Mouse (Mus musculus) CH12.LX (cell line): Measurements from ENCODE around the gene Tmem259. TPM values are rescaled to one million over a fixed set of nuclear protein-coding genes. Genes with fewer than 3 reads are reported as not detected.
A peak's percentile ranks its signal among the peaks of the same experiment; 100 is the strongest.

Experiments
- DNase-seq: peaks from one replicate; pipeline ENCODE4 v3.0.0-alpha.2; 2013; ENCODE audit errors: extremely low read depth
- H3K27ac ChIP-seq: 2 replicates; pipeline ENCODE4 v1.5.1; 2012; ENCODE audit warnings: low read depth, mild to moderate bottlenecking, control low read depth, moderate library complexity; ENCODE audit not compliant: insufficient read depth
- H3K27me3 ChIP-seq: replicated peaks from 2 replicates; pipeline ENCODE3; 2012; ENCODE audit warnings: inconsistent platforms
- H3K36me3 ChIP-seq, 2 experiments: replicated peaks in 1 of 2; 2 replicates each; pipeline versions ENCODE3 to v1.6.1; 2012; ENCODE audit warnings: inconsistent platforms in 1 of 2, low read length in 1 of 2, mild to moderate bottlenecking in 1 of 2, mixed read lengths in 1 of 2, moderate library complexity in 1 of 2; ENCODE audit not compliant: control insufficient read depth in 1 of 2, insufficient read depth in 1 of 2
- H3K4me1 ChIP-seq, 2 experiments: 2 replicates each; pipeline ENCODE4 v1.6.1; 2012; ENCODE audit warnings: inconsistent platforms in 1 of 2, moderate library complexity in 1 of 2; ENCODE audit not compliant: insufficient read depth in 2 of 2, control insufficient read depth in 1 of 2
- H3K4me2 ChIP-seq: 2 replicates; pipeline ENCODE4 v1.6.1; 2012; ENCODE audit warnings: low read depth, mild to moderate bottlenecking, control low read depth; ENCODE audit not compliant: poor library complexity, insufficient read depth, severe bottlenecking
- H3K4me3 ChIP-seq, 3 experiments: fragments of 150-350 bp in 1 of 3; sonication (generic) in 1 of 3; replicated peaks in 1 of 3; 2 replicates each; pipeline versions ENCODE3 to v1.5.1; 2011 to 2012; ENCODE audit warnings: low read depth in 2 of 3, low read length in 2 of 3, mild to moderate bottlenecking in 2 of 3, moderate library complexity in 2 of 3, control low read depth in 1 of 3, improper control_type of control experiment in 1 of 3, inconsistent platforms in 1 of 3, mixed read lengths in 1 of 3; ENCODE audit not compliant: poor library complexity in 1 of 3
- H3K79me2 ChIP-seq: replicated peaks from 2 replicates; pipeline ENCODE4 v1.6.1; 2012; ENCODE audit warnings: mild to moderate bottlenecking, moderate library complexity; ENCODE audit not compliant: control insufficient read depth, poor library complexity, insufficient read depth, severe bottlenecking; ENCODE audit errors: extremely low read depth
- H3K9ac ChIP-seq: 2 replicates; pipeline ENCODE4 v1.6.1; 2012; ENCODE audit warnings: low read depth, mild to moderate bottlenecking, control low read depth, moderate library complexity; ENCODE audit not compliant: insufficient read depth
- H3K9me3 ChIP-seq: replicated peaks from 2 replicates; pipeline ENCODE3; 2012; ENCODE audit warnings: low read length, inconsistent platforms, mixed read lengths
- CHD1 ChIP-seq: IDR thresholded peaks from 2 replicates; pipeline ENCODE4 v1.6.1; 2012; ENCODE audit warnings: low read depth, low read length, improper control_type of control experiment, inconsistent platforms
- CTCF ChIP-seq, 2 experiments: IDR thresholded peaks in 1 of 2; conservative IDR thresholded peaks in 1 of 2; 2 replicates each; pipeline ENCODE4 v1.5.1; 2011 to 2012; ENCODE audit warnings: low read depth in 2 of 2, low read length in 2 of 2, improper control_type of control experiment in 1 of 2, inconsistent platforms in 1 of 2, mild to moderate bottlenecking in 1 of 2, moderate library complexity in 1 of 2
- E2F4 ChIP-seq: IDR thresholded peaks from 2 replicates; pipeline ENCODE4 v1.6.1; 2011; ENCODE audit warnings: low read depth, low read length, improper control_type of control experiment; ENCODE audit not compliant: insufficient replicate concordance
- ELF1 ChIP-seq: IDR thresholded peaks from 2 replicates; pipeline ENCODE4 v1.6.1; 2014; ENCODE audit warnings: low read depth, mild to moderate bottlenecking, inconsistent platforms, low read length, improper control_type of control experiment
- ETS1 ChIP-seq: conservative IDR thresholded peaks from 2 replicates; pipeline ENCODE4 v1.6.1; 2012; ENCODE audit warnings: low read depth, mild to moderate bottlenecking, inconsistent platforms, low read length, improper control_type of control experiment, moderate library complexity
- GABPA ChIP-seq: IDR thresholded peaks from 2 replicates; pipeline ENCODE4 v1.6.1; 2012; ENCODE audit warnings: low read depth, low read length, improper control_type of control experiment, inconsistent platforms; ENCODE audit not compliant: insufficient replicate concordance
- HCFC1 ChIP-seq: IDR thresholded peaks from 2 replicates; pipeline ENCODE4 v1.6.1; 2012; ENCODE audit warnings: low read depth, mild to moderate bottlenecking, inconsistent platforms, low read length, improper control_type of control experiment
- IRF4 ChIP-seq: IDR thresholded peaks from 2 replicates; pipeline ENCODE4 v1.6.1; 2014; ENCODE audit warnings: low read depth, mild to moderate bottlenecking, inconsistent platforms, low read length, improper control_type of control experiment
- JUN ChIP-seq: IDR thresholded peaks from 2 replicates; pipeline ENCODE4 v1.6.1; 2011; ENCODE audit warnings: low read depth, mild to moderate bottlenecking, low read length, improper control_type of control experiment, moderate library complexity; ENCODE audit not compliant: insufficient read depth
- JUND ChIP-seq: conservative IDR thresholded peaks from 2 replicates; pipeline ENCODE4 v1.6.1; 2011; ENCODE audit warnings: low read depth, low read length, improper control_type of control experiment
- MAFK ChIP-seq: IDR thresholded peaks from 2 replicates; pipeline ENCODE4 v1.6.1; 2011; ENCODE audit warnings: low read length, improper control_type of control experiment; ENCODE audit not compliant: insufficient replicate concordance
- MAX ChIP-seq: IDR thresholded peaks from 2 replicates; pipeline ENCODE4 v1.6.1; 2011; ENCODE audit warnings: low read length, improper control_type of control experiment
- MAZ ChIP-seq: IDR thresholded peaks from 2 replicates; pipeline ENCODE4 v1.6.1; 2012; ENCODE audit warnings: low read depth, mild to moderate bottlenecking, inconsistent platforms, low read length, improper control_type of control experiment, moderate library complexity
- MEF2A ChIP-seq: IDR thresholded peaks from 2 replicates; pipeline ENCODE4 v1.6.1; 2014; ENCODE audit warnings: low read depth, mild to moderate bottlenecking, inconsistent platforms, low read length, improper control_type of control experiment, borderline replicate concordance
- MXI1 ChIP-seq: IDR thresholded peaks from 2 replicates; pipeline ENCODE4 v1.6.1; 2011; ENCODE audit warnings: mild to moderate bottlenecking, low read depth, low read length, improper control_type of control experiment
- NELFE ChIP-seq: IDR thresholded peaks from 2 replicates; pipeline ENCODE4 v1.6.1; 2011; ENCODE audit warnings: low read depth, low read length, improper control_type of control experiment
- POLR2AphosphoS2 ChIP-seq: IDR thresholded peaks from 2 replicates; pipeline ENCODE4 v1.6.1; 2011; ENCODE audit warnings: low read depth, low read length, improper control_type of control experiment
- RAD21 ChIP-seq: IDR thresholded peaks from 2 replicates; pipeline ENCODE4 v1.6.1; 2011; ENCODE audit warnings: low read depth, mild to moderate bottlenecking, low read length, improper control_type of control experiment, moderate library complexity
- RCOR1 ChIP-seq: conservative IDR thresholded peaks from 2 replicates; pipeline ENCODE4 v1.6.1; 2012; ENCODE audit warnings: low read depth, mild to moderate bottlenecking, inconsistent platforms, low read length, improper control_type of control experiment
- SIN3A ChIP-seq: IDR thresholded peaks from 2 replicates; pipeline ENCODE4 v1.6.1; 2012; ENCODE audit warnings: low read length, improper control_type of control experiment, inconsistent platforms
- TBP ChIP-seq: conservative IDR thresholded peaks from 2 replicates; pipeline ENCODE4 v1.6.1; 2011; ENCODE audit warnings: low read depth, low read length, improper control_type of control experiment
- UBTF ChIP-seq: IDR thresholded peaks from 2 replicates; pipeline ENCODE4 v1.6.1; 2012; ENCODE audit warnings: low read depth, mild to moderate bottlenecking, inconsistent platforms, low read length, improper control_type of control experiment, moderate library complexity
- USF1 ChIP-seq: IDR thresholded peaks from 2 replicates; pipeline ENCODE4 v1.6.1; 2014; ENCODE audit warnings: low read depth, mild to moderate bottlenecking, inconsistent platforms, low read length, improper control_type of control experiment
- ZMIZ1 ChIP-seq: IDR thresholded peaks from 2 replicates; pipeline ENCODE4 v1.6.1; 2012; ENCODE audit warnings: low read depth, mild to moderate bottlenecking, inconsistent platforms, low read length, improper control_type of control experiment
- ZNF384 ChIP-seq: IDR thresholded peaks from 2 replicates; pipeline ENCODE4 v1.6.1; 2012; ENCODE audit warnings: low read depth, low read length, improper control_type of control experiment, inconsistent platforms
- dilution Hi-C: fragments of 300-500 bp; cut with MboI; formaldehyde crosslinking; loops from 2 replicates; pipeline ENCODE4 v1.14.3; 2020; ENCODE audit warnings: low sequenced_read_pairs; ENCODE audit not compliant: extremely low pct_unique_long_range_greater_than_20kb, extremely low pct_ligation_motif_present
- in situ Hi-C: fragments of 300-500 bp; cut with MboI; formaldehyde crosslinking; loops from 3 replicates; pipeline ENCODE4 v1.14.3; 2019; ENCODE audit warnings: low sequenced_read_pairs, low pct_ligation_motif_present, low pct_unique_long_range_greater_than_20kb, mixed read lengths
- polyA plus RNA-seq: library from polyadenylated mRNA; unstranded; fragments of >175 nt; gene quantifications from 2 replicates; pipeline ENCODE4 v1.2.1, GENCODE M21; 2012; ENCODE audit warnings: low read depth; ENCODE audit not compliant: insufficient read length
- total RNA-seq, 2 experiments: library from RNA; depleted of rRNA; stranded (reverse); fragments of 300-350 nt in 1 of 2; fragments of >200 nt in 1 of 2; gene quantifications; 2 replicates each; pipeline ENCODE4 v1.2.3; 2012 to 2014

Gene Tmem259
- total and polyA plus RNA-seq, 3 experiments, result 50.1 to 84.2 (median 71.7) TPM

DNA sequence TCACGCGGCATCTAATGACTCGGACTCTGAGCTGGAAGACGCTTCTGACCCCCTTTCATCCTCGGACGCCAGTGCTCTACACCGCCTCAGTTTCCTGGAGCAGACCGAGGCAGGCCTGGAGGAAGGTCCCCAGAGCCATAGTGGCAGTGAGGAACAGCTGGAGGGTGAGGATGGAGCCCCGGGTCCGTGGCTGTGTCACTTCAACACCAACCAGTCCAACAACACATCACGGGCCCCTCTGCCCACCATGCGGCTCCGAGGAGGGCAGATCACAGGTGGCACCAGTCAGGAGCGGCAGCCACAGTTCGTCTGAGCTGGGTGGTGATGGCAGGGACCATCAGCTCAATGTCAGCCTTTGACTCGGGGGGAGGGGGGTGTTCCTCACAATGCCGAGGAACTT is 46.6 kb upstream of the Tmem259 start:
- dilution Hi-C loops, result no loop called here
- peak overlapping the region; percentile 30; the same call in 1 of the 2 replicates for H3K27ac ChIP-seq

DNA sequence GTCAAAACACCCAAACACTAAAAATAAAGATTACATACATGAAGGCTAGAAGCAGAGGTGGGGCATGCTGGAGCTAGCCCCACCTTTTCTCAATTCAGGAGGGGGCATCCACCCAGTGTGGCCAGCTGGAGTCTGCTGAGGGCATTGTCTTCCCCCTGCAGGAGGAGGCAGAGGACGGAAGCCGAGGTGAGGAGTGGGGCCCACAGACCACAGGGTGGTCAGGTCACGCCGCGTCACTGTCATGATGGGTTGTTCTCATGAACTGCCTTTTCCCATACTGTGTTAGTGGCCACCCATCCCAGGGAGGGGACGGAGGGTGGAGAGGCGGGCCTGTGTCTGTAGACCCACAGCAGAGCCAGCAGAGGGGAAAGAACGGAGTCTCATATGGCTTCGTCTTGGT is 46.1 kb upstream of the Tmem259 start:
- no peak overlapping the region for H3K4me2 ChIP-seq
- in situ Hi-C loops (no loop called here), dilution Hi-C loops (no loop called here)
- no peak overlapping the region; the same call in 1 of the 2 replicates for H3K27ac ChIP-seq
- no peak for TF ChIP-seq CHD1
- no peak for TF ChIP-seq MAFK
- TF ChIP-seq RCOR1, result no peak
- no peak for TF ChIP-seq CTCF (conservative IDR thresholded peaks at IDR 0.05 in 1 of 2, IDR thresholded peaks at IDR 0.05 in 1 of 2; ENCODE audit: low read depth in 2 of 2, low read length in 2 of 2)
- TF ChIP-seq ETS1, result no peak
- TF ChIP-seq IRF4, result no peak
- no peak for TF ChIP-seq NELFE
- no peak for TF ChIP-seq E2F4
- no peak for TF ChIP-seq GABPA
- no peak for TF ChIP-seq POLR2AphosphoS2
- TF ChIP-seq MAX, result no peak
- TF ChIP-seq ZNF384, result no peak
- no peak for TF ChIP-seq JUN
- TF ChIP-seq JUND, result no peak
- no peak for TF ChIP-seq SIN3A
- H3K79me2 ChIP-seq, result no peaks in the 10 kb centered on the region
- no peak for DNase-seq
- no peaks in the 10 kb centered on the region for H3K27me3 ChIP-seq
- peaks cover 38 to 68% of the 10 kb centered on the region in 2 experiments for H3K4me1 ChIP-seq
- no peak overlapping the region for H3K4me3 ChIP-seq
- no peaks in the 10 kb centered on the region for H3K9me3 ChIP-seq
- H3K9ac ChIP-seq, result no peak overlapping the region
- H3K36me3 ChIP-seq, result peaks cover 59 to 78% of the 10 kb centered on the region in 2 experiments

More for the DNA sequence above, 46.6 kb upstream of the Tmem259 start:
- Histone ChIP-seq H3K36me3 (peaks cover 60 to 79% of the 10 kb centered on the region in 2 experiments), H3K4me3 (no peak overlapping the region), H3K27me3 (no peaks in the 10 kb centered on the region), H3K9ac (no peak overlapping the region), H3K9me3 (no peaks in the 10 kb centered on the region), H3K4me1 (peaks cover 35 to 65% of the 10 kb centered on the region in 2 experiments), H3K79me2 (no peaks in the 10 kb centered on the region), H3K4me2 (no peak overlapping the region)
- no peak for TF ChIP-seq MEF2A
- TF ChIP-seq ETS1, result no peak
- TF ChIP-seq JUND, result no peak
- no peak for TF ChIP-seq ZMIZ1
- TF ChIP-seq RAD21, result no peak
- TF ChIP-seq TBP, result no peak
- no peak for TF ChIP-seq MXI1
- TF ChIP-seq POLR2AphosphoS2, result no peak
- TF ChIP-seq UBTF, result no peak
- TF ChIP-seq USF1, result no peak
- no peak for TF ChIP-seq HCFC1
- no peak for TF ChIP-seq SIN3A
- no peak for TF ChIP-seq ELF1
- no peak for TF ChIP-seq MAZ
- TF ChIP-seq E2F4, result no peak
- no peak for TF ChIP-seq GABPA
- TF ChIP-seq CHD1, result no peak
- DNase-seq, result no peak
- in situ Hi-C loops, result no loop called here
